Mouse (Mus musculus) fat pad, adult 2 months (tissue): ENCODE data around the gene Jsrp1.

ENCODE experiments used
- DNase-seq: peaks from one replicate; pipeline ENCODE4 v3.0.0-alpha.2; 2011; ENCODE audit warnings: low read depth, low spot score; ENCODE audit errors: extremely low read depth

Jsrp1 gene

GRCm38 (mm10) chr10:80812391-80813041 lies 782 bp downstream of the Jsrp1 start:
- DNase-seq: no peak

GRCm38 (mm10) chr10:80810084-80810483 lies 3.2 kb downstream of the Jsrp1 start:
- no peak for DNase-seq

- no peak for DNase-seq
These were observed 4.2 kb downstream of the Jsrp1 start for GRCm38 (mm10) chr10:80808985-80809632.

- DNase-seq: no peak
These were observed 5.0 kb downstream of the Jsrp1 start for GRCm38 (mm10) chr10:80808099-80808984.

- DNase-seq: no peak
These were observed 6.2 kb downstream of the Jsrp1 start for GRCm38 (mm10) chr10:80807057-80807627.

- no peak for DNase-seq
These were observed 6.8 kb downstream of the Jsrp1 start for GRCm38 (mm10) chr10:80806341-80807056.

- DNase-seq: no peak
These were observed 7.4 kb downstream of the Jsrp1 start for GRCm38 (mm10) chr10:80805925-80806324.

- no peak for DNase-seq
These were observed 8.0 kb downstream of the Jsrp1 start for GRCm38 (mm10) chr10:80805322-80805721.

- DNase-seq: no peak
These were observed 8.4 kb downstream of the Jsrp1 start, which contains the start of gene Amh for GRCm38 (mm10) chr10:80804916-80805315. Gene Amh (plus strand): TSS chr10:80805243.

- DNase-seq: no peak
These were observed 9.0 kb downstream of the Jsrp1 start for GRCm38 (mm10) chr10:80804340-80804739.

GRCm38 (mm10) chr10:80802996-80803395 lies 10.3 kb downstream of the Jsrp1 start:
- no peak for DNase-seq

- DNase-seq: no peak
These were observed 10.9 kb downstream of the Jsrp1 start for GRCm38 (mm10) chr10:80802204-80802912.

GRCm38 (mm10) chr10:80799070-80799566 lies 14.2 kb downstream of the Jsrp1 start:
- DNase-seq: no peak

GRCm38 (mm10) chr10:80798150-80799006 lies 14.9 kb downstream of the Jsrp1 start, which contains the start of the genes Sf3a2 and Plekhj1:
Gene Sf3a2 (plus strand): TSS chr10:80798198.
Gene Plekhj1 (minus strand): TSS chr10:80798626.
- peak; percentile 65 for DNase-seq

- no peak for DNase-seq
These were observed 15.8 kb downstream of the Jsrp1 start for GRCm38 (mm10) chr10:80797186-80798149.

- no peak for DNase-seq
These were observed 16.9 kb downstream of the Jsrp1 start for GRCm38 (mm10) chr10:80796307-80796848.

- no peak for DNase-seq
These were observed 18.5 kb downstream of the Jsrp1 start for GRCm38 (mm10) chr10:80794750-80795149.
